Mouse (Mus musculus) kidney, adult 9 months (tissue): Measurements from ENCODE around the gene Tsen2.

Source experiments
- DNase-seq: peaks from one replicate; pipeline ENCODE4 v3.0.0; 2022

Gene Tsen2

DNA sequence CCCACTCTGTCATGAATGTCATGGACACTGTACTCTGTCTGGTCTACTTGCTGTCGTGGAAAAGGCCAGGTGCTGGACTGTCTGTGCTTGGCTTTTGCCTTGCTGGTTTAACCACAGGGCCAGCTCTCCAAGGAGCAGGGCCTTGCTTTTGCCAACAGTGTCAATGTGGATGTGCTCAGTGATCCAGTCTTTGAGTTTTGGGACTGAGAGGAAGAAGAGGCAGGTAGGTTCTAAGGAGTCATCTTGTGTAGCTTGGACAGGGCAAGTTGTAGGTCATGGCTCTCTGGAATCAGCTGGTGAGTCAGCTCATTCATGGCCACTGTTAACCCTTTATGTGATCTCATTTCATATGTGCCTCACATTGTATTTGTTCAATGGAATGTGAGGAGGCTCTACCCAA is 62.0 kb downstream of the Tsen2 start:
- DNase-seq = no peak

DNA sequence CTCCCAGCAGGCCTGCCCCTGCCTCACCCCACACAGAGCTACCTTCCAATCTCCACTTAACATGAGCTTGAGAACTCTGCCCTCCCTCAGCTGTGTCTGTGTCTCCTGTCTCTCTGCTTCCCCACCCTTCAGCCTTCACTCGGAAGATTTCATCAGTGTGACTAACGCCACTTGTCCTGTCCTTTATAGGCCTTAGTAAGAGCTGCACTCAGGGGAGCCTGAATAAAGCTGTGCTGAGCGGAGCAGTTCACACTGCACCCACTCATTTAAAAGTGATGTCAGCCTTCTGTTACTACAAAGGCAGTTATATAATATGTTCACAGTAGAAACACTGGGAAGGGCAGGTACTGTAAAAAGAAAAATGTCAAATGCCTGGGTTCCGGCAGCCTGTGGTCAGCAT is 63.0 kb downstream of the Tsen2 start:
- DNase-seq = no peak

DNA sequence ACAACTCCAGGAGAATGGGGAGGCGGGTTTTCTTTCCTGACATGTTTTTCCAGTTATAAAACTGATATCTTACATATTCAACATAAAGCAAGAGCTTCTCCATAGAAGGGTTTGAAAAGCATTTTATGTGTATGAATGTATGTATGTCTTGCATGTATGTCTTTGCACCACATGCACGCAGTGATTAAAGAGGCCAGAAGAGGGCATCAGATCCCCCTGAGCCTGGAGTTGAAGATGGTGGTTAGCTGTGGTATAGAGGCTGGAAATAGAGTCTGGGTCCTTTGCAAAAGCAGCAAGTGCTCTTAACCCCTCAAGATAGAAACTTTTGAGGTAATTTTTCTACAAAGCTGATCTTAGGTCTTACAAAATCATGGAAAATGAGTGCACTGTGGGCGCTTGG is 64.7 kb downstream of the Tsen2 start:
- DNase-seq = peak; percentile 34

DNA sequence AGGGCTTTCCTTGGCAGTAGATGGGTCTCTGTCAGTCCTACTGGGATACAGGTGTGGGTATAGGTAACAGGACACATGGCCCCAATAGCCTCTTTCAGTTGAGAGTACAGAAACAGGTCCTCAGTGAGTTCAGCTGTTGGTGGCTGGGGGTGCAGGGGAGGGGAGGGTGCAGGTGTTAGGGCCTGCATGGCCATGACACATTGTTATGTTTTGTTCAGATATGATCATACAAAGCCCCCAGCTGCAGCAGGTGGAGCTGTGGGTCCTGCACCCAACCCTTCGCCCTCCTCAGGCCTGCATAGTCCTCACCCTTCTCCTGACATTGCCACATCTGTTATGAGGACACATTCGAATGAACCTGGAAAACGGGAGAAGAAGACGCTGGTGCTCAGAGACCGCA is 65.8 kb downstream of the Tsen2 start:
- DNase-seq = no peak

DNA sequence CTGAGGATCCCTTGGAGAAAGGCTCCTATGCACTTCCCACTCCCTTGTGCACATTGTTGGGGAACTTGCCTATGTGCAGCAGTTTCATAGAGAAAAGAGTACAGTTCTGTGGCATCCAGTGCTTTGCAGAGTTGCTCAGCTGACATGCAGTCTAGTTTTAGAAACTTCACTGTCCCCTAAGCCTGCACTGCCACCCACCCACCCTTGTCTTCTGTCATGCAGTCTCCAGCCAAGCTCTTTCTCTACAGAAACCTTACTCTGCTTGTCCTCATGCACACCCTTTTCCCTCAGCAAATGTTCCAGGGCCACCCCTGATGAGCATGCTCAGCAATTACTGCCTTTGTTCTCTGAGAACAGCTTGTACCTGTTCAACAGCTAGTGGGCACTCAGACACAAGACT is 69.3 kb downstream of the Tsen2 start:
- no peak for DNase-seq

DNA sequence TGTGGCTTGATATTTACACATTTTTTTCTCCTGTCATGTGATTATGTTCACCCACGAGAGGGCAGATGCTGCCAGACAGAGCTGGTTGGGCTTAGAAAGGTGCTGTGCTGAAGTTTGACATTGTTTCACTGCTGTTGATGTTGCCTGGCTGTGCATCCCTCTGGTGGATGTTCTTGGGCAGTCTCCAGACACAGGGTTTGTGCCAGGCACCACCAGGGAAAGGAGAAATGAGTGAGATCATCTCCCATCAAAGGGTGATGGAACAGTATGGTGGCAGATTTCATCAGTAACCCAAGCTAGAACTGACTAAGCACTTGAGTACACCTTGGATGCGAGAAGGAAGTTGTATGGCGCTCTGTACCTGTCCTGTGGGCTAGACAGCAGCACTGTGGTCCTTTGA is 71.5 kb downstream of the Tsen2 start:
- no peak for DNase-seq

DNA sequence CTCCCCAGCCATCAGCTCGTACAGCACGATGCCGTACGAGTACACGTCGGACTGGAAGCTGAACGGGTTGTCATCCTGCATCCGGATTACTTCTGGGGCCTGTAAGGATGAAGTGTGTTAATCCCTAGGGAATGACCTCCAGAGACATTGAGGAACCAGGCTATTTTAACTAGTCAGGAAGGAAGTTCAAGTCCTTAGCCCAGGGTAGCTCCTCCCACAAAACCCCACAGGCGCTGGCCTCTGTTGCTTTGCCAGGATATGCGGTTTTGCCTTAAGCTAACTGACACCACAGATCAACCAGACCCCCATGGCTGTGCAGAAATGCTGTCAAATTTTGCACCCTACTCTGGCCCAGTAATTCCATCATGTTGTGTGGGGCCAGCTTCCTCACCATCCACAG is 75.4 kb downstream of the Tsen2 start:
- peak; percentile 66 for DNase-seq

DNA sequence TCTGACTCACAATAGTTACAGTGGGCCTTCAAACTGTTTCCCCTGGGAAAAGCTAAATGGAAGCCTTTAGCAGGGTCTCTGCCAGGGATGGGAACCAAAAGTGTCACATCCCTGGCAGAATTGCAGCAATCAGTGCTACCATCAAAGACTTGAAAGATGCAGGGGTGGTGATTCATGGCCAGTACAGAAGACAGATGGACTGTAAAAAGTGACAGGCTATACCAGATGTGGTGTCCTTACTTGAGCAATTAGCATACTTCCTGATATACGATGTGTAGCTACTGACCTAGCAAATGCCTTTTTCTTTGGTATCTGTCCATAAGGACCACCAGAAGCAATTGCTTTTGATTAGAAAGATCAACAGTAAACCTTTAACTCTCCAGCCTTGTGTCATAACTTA is 76.5 kb downstream of the Tsen2 start:
- no peak for DNase-seq

DNA sequence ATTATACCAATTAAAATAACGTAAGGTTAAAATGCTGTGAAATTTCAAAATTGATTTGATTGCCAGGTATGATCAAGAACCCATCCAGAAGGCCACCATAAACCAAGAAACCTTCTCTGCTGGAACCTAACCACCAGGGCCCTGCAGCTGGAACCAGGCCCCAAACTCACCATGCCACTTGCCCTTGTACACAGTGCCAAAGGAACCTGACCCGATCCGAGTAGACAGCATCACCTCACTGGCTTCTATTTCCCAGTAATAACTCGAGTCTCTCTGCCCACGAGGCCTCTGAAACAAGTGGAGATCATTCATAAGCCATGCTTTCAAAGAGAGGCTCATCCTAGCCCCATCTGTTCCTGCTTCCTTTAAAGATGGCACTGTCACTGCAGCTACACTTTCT is 81.7 kb downstream of the Tsen2 start:
- no peak for DNase-seq
